Mouse (Mus musculus): ENCODE measurements around the gene Phox2a.

The Phox2a gene

GRCm38 (mm10) chr7:101837606-101838471, 19.7 kb downstream of the Phox2a start, which contains the start of gene Inppl1:
Gene Inppl1, minus strand, starts transcription at chr7:101838229.
- peak; percentile 93 for DNase-seq (ENCODE audit: low spot score)

- no peak for DNase-seq (ENCODE audit: low spot score)
Measured at GRCm38 (mm10) chr7:101844186-101844585, 26.1 kb downstream of the Phox2a start.

- DNase-seq (ENCODE audit: low spot score) = no peak
Measured at GRCm38 (mm10) chr7:101847934-101848333, 29.8 kb downstream of the Phox2a start.

DNA sequence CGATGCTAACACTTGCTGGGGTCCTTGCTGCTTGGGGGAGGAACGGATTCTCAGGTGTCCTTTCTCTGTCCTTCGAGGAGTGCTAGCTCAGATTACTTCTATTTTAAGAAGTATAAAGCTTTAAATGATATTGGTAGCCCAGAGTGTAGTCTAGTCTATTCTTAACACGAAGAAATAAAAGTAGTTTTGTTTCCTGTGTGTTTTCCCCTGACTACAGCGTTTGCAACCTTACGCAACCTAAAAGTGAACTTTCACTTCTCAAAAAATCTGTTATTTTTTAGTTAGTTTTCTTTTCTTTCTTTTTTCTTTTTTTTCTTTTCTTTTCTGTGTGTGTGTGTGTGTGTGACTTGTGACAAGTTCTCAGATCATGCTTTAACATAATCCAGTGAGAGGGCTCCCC, 33.6 kb downstream of the Phox2a start:
- DNase-seq (ENCODE audit: low spot score) = no peak

- DNase-seq (ENCODE audit: low spot score) = no peak
Measured at GRCm38 (mm10) chr7:101852846-101853245, 34.7 kb downstream of the Phox2a start.

DNA sequence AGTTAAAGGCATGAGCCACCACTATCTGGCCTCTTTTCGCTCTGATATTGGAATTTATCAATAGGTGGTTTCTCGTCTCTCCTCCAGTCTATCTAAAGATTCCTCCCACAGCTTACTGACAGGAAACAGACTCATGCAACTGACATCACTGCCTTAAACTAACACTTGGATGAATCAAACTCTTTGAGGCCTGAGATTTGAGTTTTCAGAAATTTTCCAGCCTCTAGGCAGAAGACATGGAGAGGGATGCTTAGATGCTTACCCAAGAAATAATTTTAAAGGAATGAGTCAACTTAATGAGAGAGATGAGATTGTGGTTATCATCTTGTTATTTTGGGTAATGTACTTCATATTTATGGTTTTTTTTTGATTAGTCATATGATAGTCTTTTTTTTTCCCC, 35.7 kb downstream of the Phox2a start:
- no peak for DNase-seq (ENCODE audit: low spot score)

GRCm38 (mm10) chr7:101857094-101857493, 39.0 kb downstream of the Phox2a start, which contains the start of gene Folr2:
Gene Folr2, minus strand, starts transcription at chr7:101857194.
- DNase-seq (ENCODE audit: low spot score) = no peak

DNA sequence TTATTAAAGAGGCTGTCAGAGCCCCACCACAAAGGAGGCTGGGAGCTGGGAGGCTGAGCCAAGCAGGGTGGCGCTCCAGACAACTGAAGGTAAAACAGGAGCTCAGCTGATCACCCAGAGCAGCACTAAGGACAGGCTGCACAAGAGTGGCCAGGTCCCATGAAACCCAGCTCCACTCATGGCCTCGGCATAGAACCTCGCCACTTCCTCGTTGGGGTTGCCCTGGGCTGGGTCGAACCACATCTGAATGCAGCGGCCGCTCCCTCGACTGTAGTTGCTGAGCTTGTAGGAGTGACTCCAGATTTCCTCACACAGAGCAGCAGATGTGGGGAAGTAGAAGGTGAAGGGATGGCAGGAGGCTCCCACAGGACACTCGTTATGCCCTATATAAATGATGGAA, 40.2 kb downstream of the Phox2a start:
- DNase-seq (ENCODE audit: low spot score) = no peak

GRCm38 (mm10) chr7:101860978-101861377, 42.9 kb downstream of the Phox2a start:
- no peak for DNase-seq (ENCODE audit: low spot score)

DNA sequence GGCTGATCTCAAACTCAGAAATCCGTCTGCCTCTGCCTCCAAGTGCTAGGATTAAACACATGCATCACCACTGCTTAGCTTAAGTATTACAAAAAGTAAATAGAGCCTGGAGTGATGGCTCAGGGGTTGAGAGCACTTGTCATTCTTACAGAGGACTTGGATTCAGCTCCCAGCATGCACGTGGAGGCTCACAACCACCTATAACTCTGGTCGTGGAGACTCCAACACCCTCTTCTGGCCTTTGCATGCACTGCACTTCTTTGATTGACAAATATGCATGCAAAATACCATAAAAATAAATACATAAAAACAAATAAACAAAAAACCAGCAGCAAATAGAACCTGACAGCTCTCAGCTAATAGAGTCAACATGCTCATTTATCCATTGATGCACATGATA, 44.2 kb downstream of the Phox2a start:
- no peak for DNase-seq (ENCODE audit: low spot score)

DNA sequence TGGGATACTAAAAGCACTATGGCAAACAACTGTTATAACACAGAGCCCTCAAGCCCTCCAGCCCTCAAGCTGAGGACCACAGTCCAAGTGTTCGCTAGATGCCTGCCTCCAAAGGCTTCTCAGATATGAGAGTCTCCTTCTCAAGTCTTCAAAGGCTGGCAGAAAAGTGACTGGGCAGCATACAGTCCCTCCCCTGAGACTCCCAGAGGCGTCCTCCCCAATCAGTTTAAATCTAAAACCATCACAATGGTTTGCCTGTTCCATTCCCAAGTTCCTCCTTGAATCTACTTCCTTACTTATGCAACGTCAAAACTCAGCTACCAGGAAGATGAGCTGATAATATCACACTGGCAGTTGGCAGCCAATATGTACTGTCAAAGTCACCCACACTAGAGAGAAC, 45.3 kb downstream of the Phox2a start, which contains the start of gene Anapc15:
Gene Anapc15 (plus strand): TSS at position 301 of the 400 bp plus-strand sequence.
- DNase-seq (ENCODE audit: low spot score) = no peak

- DNase-seq (ENCODE audit: low spot score) = no peak
Measured at GRCm38 (mm10) chr7:101866491-101867265, 48.6 kb downstream of the Phox2a start.

- DNase-seq (ENCODE audit: low spot score) = no peak
Measured at GRCm38 (mm10) chr7:101867482-101867881, 49.4 kb downstream of the Phox2a start.

- DNase-seq (ENCODE audit: low spot score) = peak; percentile 25
Measured at GRCm38 (mm10) chr7:101868241-101869162, 50.4 kb downstream of the Phox2a start.

DNA sequence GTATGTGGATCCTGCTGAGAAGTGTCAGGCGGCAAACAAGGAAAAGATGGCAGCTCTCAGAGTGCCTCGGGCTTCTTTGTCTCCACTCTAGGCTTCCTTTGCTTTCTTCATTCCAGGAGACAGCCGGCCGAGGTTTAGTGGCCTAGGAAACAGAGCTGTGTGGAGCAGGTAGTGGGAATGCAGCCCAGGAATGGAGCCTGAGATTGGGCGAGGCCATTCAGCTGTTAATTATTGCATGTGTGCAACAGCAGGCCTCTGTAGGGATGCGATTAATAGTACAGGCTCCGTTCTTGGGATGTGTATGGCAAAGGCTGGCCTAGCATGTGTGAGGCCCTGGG, 51.0 kb downstream of the Phox2a start:
- no peak for DNase-seq (ENCODE audit: low spot score)

- no peak for DNase-seq (ENCODE audit: low spot score)
Measured at GRCm38 (mm10) chr7:101870629-101871028, 52.5 kb downstream of the Phox2a start, which contains the start of gene Folr1. Gene Folr1, minus strand, starts transcription at chr7:101870788.

- no peak for DNase-seq (ENCODE audit: low spot score)
Measured at GRCm38 (mm10) chr7:101871296-101871695, 53.2 kb downstream of the Phox2a start.

Data from urinary bladder, postnatal 14 days (tissue).